11 mouse cellular contexts compared by ENCODE assay signal in genomic region chr11:33295422-33295821, GRCm38 (mm10). TPM values are rescaled to one million over a fixed set of nuclear protein-coding genes. Genes with fewer than 3 reads are reported as not detected.
DNase-seq lines count a peak whose midpoint lies in the region; ATAC-seq and TF ChIP-seq lines count a peak whose summit lies in the region.
"Had no signal": no experiment of that assay in that cellular context is flagged by ENCODE, and none has a peak within 500 bp of the region (broad histone marks: within the 10 kb centered on the region; RNA-seq: fewer than 3 reads in every experiment).

No protein-coding gene starts in this region.

- TF ChIP-seq POLR2A in cerebellum, adult 2 months (IDR thresholded peaks at IDR 0.05; ENCODE audit: borderline replicate concordance, insufficient read depth, low read length) = no peak

- peak; percentile 17; the same call in 1 of the 2 replicates for TF ChIP-seq CTCF in cerebellum, adult 2 months (IDR thresholded peaks at IDR 0.05; ENCODE audit: borderline replicate concordance, insufficient read depth, low read depth, low read length)

- H3K4me3 ChIP-seq in cerebellum, adult 2 months (replicated peaks; ENCODE audit: insufficient read depth, low read depth, low read length) = no peak overlapping the region
- H3K4me3 ChIP-seq in kidney, embryonic 14.5 days (ENCODE audit: low read length) = no peak overlapping the region
- H3K4me3 ChIP-seq: heart, embryonic 13.5 days had no signal

- ATAC-seq in kidney, embryonic 14.5 days (ENCODE audit: low FRiP score, low TSS enrichment) = no peak
- no peak for ATAC-seq in megakaryocyte progenitor cell, adult 5-6 weeks (replicated peaks; ENCODE audit: poor library complexity)
- ATAC-seq in inflammation-experienced regulatory T-cells, adult 6 months = no peak

- H3K4me1 ChIP-seq in cerebellum, adult 2 months (ENCODE audit: control insufficient read depth, insufficient read depth, low read length) = no peaks in the 10 kb centered on the region; the same call in 1 of the 2 replicates
- no peaks in the 10 kb centered on the region for H3K4me1 ChIP-seq in kidney, embryonic 14.5 days (ENCODE audit: control insufficient read depth, insufficient read depth, low read length)
- H3K4me1 ChIP-seq: heart, embryonic 13.5 days had no signal

- H3K27ac ChIP-seq in cerebellum, adult 2 months (ENCODE audit: insufficient read depth, low read length) = no peak overlapping the region
- no peak overlapping the region for H3K27ac ChIP-seq in kidney, embryonic 14.5 days (ENCODE audit: low read depth, low read length)
- H3K27ac ChIP-seq: heart, embryonic 13.5 days had no signal

- WGBS in cerebellum, adult 2 months = 34% methylated on average over 3 of the region's 3 CpGs
- 15% methylated on average over 3 of the region's 3 CpGs for WGBS in kidney, embryonic 14.5 days

- DNase-seq in cerebellum, adult 2 months = peak; percentile 12 to 33
- DNase-seq in cerebellum, adult 11 months = no peak
- DNase-seq in kidney, postnatal 36 days = peak; percentile 7 to 21
- peak; percentile 34 for DNase-seq in A20 (ENCODE audit: low read depth, low spot score)
- DNase-seq in embryo, embryonic 10 days (ENCODE audit: low spot score) = peak; percentile 27

- H3K9me3 ChIP-seq in kidney, embryonic 14.5 days (ENCODE audit: control insufficient read depth, low read length) = no peaks in the 10 kb centered on the region
- H3K9me3 ChIP-seq: heart, embryonic 13.5 days had no signal

- H3K27me3 ChIP-seq in cerebellum, adult 2 months (ENCODE audit: control insufficient read depth, insufficient read depth, low read length) = no peaks in the 10 kb centered on the region
- H3K27me3 ChIP-seq in kidney, embryonic 14.5 days (ENCODE audit: control insufficient read depth, insufficient read depth, low read length) = no peaks in the 10 kb centered on the region
- H3K27me3 ChIP-seq: heart, embryonic 13.5 days had no signal

- no peak overlapping the region for H3K9ac ChIP-seq in kidney, embryonic 14.5 days (ENCODE audit: low read depth, low read length)
- H3K9ac ChIP-seq: heart, embryonic 13.5 days had no signal

- H3K4me2 ChIP-seq in kidney, embryonic 14.5 days (replicated peaks; ENCODE audit: low read depth, low read length) = no peak overlapping the region
- H3K4me2 ChIP-seq: heart, embryonic 13.5 days had no signal

- no peaks in the 10 kb centered on the region for H3K36me3 ChIP-seq in kidney, embryonic 14.5 days (ENCODE audit: control insufficient read depth, insufficient read depth, low read length)
- H3K36me3 ChIP-seq: heart, embryonic 13.5 days had no signal

RNA-seq across cellular contexts. Expression of gene Gm12117, which starts 18.9 kb away (rescaled TPM):
- 0.51 and 1.0 TPM in 2 replicates for polyA plus RNA-seq in cerebellum, adult 2 months (2012; rRNA removed)
- not detected in 2 replicates for polyA plus RNA-seq in kidney, embryonic 14.5 days (2014; fragmentation: Nextera tagmentation; extraction: Ambion mirVana)
- 0.27 TPM in 1 of 2 replicates, not detected in the other for total RNA-seq in megakaryocyte progenitor cell, adult 5-6 weeks (2015)
- not detected in 2 replicates for total RNA-seq in megakaryocyte progenitor cell, adult 5-6 weeks (2017)
- polyA plus RNA-seq in inflammation-experienced regulatory T-cells, adult 6 months (2017; shearing (Covaris generic)) = not detected
- total RNA-seq: left cerebral cortex, postnatal 36 days had no signal
- polyA plus RNA-seq: heart, embryonic 13.5 days; neural tube, embryonic 11.5 days had no signal
